Mouse (Mus musculus) hindlimb bud, embryonic 11.5 days (tissue): ENCODE measurements around the gene Fam213a.
"Not testable (repeated sequence)": the region's sequence is repeated elsewhere in the genome, so short reads cannot be mapped to it uniquely, and the experiment has no call there.

ENCODE experiments used
- DNase-seq: peaks from one replicate; pipeline ENCODE4 v3.0.0-alpha.2; 2012; ENCODE audit warnings: low read depth, low spot score; ENCODE audit errors: extremely low spot score

Fam213a gene

DNA sequence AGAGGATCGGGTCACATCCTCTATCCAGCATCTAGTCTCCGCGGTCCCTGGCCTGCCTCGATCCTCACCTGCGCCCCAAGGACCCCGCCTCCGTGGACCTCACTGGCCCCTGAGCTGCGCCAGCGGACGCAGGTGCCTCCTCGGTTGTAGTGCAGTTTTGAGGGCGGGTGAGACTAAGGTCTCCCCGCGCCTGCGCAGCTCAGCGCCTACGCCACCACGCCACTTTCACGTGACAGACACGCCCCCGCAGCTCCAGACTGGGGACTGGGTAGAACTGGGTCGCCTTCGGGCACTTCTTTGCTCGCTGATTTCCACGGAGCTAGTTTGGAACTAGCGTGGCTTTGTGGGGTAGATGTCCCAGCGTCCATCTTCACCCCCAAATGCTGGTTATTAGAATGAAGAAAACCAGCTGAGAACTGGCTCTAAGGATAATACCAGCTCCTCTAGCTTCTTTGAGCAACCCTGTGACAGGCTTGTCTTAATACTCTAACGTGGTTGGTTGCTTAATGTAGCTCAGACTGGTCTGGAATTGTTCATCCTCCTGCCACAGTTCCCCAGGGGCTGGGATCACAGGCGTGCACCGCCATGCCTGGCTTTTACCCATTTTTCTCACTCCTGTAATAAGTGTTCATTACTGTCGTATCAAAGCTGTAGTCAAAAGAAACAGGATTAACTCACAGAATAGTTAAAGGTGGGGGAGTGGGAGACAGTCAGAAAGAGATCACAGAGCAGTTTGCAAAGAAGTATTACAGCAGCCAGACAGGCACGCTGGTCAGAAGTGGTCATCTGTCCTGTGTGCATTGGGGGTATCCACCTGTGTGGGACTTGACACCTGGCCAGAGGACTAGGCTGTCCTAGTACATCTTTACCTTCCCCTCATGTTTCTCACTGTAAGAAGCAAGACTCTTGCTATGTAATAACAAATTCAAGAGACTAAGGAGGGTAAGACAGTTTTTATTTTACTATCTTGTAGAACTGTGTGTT, at the start of gene Fam213a:
Gene Fam213a (minus strand): TSS at position 159 of the 984 bp plus-strand sequence.
- DNase-seq: peak; percentile 61

DNA sequence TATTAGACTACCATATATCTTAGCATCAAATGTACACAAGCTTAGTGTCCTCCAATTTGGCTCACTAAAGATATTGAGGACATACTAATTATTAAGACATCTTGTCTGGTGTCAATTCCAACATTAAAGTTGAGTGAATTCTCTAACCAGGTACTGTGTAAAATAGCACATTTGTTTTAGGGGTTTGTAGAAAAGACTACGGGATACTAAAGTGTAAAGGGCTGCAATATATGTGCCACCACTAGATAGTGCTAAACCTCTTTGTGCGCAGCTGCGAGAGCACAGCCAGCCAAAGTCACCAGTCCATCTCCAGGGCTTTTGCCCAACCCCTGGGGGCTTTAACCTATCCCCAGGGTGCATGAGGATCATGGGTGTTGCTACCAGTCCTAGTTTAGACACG, 39.6 kb upstream of the Fam213a start:
- not testable (repeated sequence) for DNase-seq

DNA sequence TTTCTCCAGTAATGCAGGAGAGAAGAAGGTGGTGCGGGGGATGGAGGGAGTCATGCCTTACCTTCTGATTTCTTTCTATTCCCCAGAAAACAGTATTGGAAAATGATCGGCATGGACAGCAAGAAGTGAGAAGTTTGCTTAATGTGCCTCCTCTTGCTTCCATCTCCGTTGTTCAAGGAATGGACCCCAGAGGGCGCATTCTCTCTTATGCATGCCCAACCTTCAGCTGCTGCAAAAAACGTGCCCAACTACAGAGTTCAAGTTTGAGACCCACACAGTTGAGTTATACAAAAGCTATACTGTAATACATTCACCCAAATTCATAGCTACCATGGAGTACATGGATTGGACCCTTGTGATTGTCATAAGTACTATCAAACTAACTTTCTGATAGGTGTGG, 38.9 kb upstream of the Fam213a start:
- DNase-seq: no peak

DNA sequence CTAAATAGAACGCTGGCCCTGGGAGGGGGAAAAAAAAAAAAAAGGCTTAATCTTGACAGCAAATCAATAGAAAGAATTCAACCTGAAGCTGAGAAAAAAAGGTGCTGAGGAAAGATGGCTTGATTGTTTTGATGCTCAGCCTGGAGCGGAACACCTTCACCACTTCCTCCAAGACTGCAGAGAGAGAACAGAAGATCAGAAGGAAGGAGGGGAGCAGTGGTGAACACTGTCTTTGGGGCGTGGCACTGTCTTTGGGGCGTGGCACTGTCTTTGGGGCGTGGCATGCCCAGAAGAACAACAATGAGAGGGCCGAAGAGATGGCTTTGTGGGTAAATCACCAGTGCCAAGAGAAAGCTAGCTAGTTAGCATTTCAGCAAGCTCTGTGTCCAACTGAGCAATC, 36.9 kb upstream of the Fam213a start:
- DNase-seq: no peak

DNA sequence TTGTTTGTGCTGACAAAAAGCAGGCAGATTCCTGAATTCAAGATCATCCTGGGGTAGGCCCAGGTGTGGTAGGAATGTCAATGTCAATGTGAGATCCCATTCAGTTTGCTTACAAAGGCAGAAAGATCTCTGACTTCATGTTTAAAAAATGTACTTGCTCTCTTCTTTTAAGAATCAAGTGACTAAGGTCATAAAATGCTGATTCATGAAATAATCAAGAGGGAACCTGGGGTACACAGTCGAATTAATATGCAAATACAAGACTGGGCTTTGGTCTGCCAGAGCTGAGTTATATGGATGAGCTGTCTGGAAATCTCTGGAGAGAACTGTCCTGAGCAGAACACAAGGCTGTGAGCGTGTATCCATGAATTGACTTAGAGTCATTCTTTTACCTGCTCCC, 33.8 kb upstream of the Fam213a start:
- no peak for DNase-seq

DNA sequence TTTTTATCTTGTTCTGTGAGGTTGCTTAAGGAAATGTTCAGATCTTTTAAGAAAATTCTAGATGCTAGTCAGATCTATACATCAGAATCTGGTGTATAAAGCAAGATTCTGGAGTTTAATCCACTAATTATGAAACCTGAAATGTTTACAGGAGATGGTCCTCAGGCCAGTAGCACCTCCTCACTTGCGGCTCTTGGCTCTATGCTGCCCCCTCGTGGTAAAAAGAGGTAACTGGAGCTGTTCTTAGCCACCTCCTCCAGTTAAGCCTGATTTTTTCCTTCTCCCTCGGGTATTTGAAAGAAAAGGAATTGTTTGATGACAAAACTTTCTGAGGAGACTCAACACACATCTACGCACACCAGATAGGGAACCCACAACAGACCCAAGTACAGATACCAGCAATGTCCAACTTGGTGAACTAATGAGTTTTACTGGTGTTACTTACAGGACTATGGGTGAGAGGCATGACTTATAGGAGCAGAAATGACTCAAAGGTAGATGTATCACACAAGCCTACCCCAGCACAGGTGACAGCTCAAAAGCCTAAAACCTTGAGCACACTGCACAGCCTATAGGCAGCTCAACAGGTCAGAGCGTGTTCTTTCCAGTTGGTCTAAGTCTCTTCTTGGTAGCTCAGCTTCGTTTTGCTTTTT, 21.7 kb upstream of the Fam213a start:
- DNase-seq: peak; percentile 47

DNA sequence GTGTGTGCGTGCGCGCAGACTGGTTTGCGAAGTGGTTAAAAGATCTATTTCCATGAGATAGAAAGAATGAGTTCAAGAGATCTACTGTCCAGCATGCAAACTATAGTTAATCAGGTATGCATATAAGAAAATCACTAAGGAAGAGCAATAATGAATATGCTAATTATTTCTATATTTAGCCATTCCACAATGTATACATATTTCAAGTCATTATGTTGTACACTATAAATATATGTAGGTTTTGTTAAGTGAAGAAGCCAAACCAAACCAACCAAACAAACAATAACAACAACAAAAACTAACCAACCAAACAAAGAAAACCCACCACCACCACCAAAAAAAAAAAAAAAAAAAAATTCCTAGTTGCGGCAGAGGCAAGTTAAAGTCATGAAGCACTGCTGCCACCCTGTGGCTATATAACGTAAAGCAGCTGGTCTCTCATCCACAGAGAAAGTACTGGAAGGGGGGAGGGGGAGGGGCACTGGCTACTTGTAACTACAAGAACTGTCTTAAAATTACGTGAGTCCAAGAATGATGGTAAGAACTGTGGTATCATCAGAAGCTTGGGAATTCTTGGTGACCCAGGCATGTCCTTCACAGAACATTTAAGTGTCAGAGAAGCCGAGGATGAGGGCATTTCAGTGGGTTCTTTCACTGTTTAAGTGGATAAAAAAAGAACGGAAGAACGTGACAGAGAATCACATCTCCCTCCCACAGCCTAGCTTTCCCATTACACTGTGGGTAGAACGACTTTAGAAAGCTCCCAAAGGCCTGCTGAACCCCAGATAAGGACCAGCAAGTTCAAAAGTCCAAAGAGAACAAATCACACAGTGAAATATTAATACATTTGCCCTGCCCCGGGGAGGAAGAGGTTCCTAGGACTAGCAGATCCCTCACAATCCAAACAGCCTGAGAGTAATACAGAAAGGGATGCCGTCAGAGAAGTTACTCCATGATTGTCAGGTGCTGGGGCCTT, 19.8 kb upstream of the Fam213a start:
- peak; percentile 71 for DNase-seq

DNA sequence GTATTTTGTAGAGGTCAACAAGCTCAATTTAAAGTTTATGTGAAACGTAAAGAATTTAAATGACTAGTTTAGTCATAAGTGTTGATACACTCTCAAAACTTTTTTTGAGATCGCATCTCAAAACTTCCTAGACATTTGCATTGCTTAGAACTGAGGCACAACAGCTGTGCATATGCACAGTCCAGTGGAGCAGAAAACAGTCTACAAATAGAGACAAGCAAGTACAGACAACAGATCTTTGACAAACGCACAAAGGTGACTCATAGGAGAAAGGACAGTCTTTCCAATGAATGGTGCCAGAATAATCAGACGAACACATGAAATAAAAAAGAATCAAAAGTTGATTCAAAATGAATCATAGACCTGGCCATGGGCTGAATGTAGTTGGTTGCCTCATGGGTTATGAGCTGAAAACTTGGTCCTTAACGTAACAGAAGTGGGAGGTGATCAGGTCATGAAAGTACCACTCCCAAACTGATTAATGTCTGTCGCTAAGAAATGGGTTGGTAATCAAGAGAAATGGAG, 17.5 kb upstream of the Fam213a start:
- DNase-seq: no peak

DNA sequence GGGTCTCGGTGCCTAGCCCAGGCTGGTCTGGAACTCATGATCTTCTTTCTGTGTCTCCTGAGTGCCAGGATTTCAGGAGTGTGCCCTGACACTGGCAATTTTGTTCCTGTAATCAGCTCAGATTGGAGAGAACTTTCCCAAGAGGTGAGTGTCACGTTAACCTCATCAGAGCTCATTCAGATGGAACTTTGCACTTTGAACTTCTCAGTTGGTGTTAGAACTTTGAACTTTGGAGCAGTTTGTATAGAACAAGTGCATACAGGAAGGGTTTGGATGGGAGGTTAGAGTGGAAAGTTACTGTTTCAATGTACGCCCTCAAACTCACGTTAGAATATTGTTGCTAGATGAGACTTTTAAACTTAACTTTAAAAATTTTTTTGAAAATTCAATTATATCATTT, 15.7 kb upstream of the Fam213a start:
- DNase-seq: no peak

DNA sequence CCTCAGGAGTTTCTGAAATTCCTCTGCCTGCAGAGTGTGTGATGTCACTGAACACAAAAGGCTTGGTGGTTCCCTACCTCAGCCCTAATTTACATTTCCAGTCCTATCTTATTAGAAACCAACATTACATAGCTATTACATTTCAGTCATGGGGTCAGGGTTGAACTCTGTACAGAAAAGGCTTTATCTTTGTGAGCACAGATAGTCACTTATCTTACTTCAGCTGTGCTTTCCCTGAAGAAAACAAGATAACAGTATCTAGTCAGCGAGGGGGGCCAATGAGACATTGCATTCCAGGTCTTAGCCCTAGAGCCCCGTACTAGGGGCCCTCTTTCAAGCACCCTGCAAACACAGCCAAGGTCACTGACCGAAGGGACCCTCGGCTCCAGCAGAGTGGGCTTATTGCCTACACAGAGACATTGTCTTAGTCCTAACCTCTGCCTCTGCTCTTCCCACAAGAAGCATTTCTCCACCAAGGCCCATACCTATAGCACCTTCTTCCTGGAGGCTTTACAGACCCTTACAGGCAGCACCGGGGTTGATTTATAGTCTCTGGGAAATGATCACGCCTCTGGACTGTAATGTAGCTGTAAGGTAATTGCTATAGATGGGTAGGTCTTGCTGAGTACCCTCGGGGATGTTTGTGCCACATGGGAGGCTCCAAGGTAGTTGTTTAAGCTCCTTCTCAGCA, 12.2 kb upstream of the Fam213a start:
- DNase-seq: no peak

DNA sequence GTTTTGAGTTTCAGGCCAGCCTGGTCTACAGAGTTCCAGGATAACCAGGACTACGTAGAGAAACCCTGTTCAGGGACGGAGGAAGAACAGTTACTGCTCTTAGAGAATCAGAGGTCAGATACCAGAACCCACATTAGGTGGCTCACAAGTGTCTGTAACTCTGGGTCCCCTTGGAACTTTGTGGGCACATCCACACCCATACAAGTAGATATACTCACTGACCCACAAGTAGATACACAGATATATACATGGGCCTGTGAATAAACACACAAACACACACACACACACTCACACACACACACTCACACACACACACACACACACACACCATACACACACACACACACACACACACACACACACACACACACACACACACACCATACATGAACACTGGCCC, 11.5 kb upstream of the Fam213a start:
- DNase-seq: no peak

DNA sequence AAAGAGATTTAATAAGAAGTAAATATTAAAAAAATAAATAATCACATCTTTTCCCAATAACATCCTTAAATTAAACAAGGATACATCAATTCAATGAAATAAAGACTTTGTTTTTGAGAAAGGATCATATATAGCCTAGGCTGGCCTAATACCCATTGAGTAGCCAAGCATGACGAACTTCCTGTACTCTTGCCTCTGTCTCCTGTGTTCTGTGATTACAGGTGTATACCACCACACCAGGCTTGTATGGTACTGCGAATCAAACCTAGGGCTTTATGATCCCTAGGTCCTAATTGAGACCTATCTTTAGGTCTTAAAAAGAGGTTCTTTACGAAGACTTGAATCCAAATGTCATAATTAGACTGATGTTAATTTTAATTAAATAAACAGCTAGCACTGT, 7.7 kb upstream of the Fam213a start:
- DNase-seq: no peak

DNA sequence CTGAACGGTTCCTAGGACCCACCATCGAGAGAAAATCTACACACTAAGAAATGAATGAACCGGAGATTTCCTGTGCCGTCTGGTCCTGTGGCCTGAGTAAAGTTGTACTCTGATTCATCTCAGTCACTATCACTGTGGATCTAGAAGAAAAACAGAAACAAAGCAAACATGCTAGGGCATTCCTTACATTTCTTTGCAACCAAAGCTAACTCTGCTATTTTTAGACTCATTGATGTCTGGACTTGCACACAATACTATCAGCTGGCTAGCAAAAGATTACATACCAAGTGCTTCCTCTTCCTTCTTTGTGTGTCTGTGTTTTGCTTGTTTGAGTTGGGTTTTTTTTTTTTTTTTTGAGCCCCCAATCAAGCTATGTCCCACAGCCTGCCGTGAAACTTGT, 3.9 kb upstream of the Fam213a start:
- no peak for DNase-seq

DNA sequence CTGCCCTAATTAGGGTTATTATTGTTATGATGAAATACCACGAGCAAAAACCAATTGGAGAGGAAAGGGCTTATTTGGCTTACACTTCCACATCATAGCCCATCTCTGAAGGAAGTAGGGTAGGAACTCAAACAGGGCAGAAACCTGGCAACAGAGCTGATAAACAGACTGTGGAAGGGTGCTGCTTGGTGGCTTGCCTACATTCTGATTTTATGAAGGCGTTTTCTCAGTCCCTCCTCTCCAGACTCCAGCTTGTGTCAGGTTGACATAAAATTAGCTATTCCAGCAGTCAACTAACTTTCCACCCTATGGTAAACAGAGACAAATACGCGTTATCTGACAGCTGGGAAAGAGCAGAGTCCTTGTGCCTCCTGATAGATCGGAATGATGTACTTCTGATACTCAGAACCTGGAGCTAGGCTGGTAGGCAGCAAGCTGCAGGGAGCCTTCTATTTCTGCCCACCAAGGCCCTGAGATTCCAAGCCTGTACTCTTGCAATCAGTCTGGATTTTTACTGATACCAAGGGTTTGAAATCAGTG, 1.2 kb upstream of the Fam213a start:
- DNase-seq: no peak

DNA sequence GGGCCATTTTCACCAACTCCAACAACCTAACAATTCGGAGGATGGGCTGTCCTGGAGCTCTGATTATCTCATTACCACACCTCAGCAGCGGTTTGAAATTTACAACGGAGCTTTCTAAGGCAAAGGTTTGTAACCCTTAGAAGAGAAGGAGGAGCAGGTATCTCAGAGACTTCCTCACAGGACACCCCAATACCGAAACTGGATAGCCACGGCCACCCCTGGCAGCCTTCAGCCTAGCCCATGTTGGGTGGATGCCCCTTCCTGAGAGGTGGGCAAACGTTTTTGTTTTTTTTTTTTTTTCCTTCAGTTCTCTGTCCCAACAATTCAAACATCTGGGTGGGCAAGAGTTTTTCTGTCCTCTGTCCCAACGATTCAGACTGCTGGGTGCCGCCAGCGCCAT, 445 bp downstream of the Fam213a start:
- DNase-seq: no peak

DNA sequence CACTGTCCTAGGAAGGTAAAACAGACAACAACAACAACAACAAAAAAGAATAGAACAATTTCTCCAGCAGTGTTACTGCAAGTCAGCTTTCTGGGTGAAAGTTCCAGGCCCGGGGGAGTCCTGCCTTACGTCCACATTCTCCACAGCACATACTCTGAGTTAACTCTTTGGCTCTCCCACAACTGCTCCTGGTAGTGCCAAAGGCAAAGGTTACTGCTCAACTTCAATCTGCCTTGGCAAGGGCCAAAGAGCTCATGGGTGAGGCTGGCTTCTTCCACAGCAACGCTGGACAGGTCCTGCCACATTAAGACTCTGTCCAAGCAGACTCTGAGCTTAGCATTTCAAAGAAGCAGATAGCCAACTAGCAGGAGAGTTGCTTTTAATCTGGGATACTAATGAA, 1.7 kb downstream of the Fam213a start:
- no peak for DNase-seq

DNA sequence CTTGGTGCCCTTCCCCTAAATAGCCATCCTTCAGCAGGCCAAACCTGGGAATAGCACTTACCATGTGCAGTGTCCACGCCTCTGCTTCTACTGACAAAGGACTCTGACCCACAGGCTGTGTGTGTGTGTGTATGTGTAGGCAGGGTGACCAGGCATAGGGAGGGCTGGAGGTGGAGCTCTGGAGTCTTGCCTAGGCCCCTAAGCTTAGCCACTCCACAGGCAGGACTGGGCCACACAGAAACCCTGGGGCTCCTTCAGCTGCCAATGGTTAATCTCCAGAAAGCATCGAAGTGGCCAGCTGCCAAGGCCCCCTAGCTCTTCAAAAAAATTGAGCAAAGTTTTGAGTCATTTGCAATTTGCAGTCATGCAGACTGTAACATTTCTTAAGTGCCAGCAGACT, 5.5 kb downstream of the Fam213a start:
- no peak for DNase-seq

DNA sequence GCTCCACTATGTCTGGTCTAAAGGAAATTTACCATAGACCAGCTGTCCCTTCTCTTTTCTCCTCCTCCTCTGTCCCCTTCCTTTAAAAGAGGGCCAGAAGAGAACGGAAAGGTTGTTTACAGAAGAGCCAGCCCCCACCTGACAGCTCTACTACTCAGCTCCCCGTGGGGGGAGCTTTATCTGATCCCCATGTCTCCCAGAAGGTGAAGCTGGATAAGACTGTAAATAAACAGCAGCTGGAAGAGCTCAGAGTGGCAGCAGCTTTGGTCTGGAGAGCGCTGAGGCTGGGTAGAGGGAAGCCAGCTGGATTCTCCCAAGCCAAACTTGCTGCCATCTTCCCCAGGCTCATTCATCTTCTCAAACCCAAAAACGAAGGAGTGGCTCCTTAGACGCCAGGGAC, 5.9 kb downstream of the Fam213a start:
- no peak for DNase-seq

DNA sequence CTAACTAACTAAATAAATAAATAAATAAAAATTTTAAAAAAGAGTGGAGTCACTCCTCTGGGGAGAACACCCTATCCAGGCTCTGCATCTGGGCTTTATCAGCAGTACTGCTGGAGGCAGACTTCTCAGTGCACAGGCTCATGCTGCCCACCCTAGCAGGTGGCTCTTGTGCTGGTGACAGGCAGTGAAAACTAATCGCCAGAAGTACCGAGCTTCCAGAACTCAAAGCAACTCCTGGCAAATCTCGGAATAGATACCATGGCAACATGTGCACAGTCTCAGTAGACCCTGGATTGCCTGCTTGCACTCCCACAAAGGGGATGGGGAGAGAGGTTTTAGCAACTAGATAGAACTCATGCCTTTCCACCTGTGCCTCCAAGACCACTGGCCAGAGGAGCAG, 6.7 kb downstream of the Fam213a start:
- no peak for DNase-seq

DNA sequence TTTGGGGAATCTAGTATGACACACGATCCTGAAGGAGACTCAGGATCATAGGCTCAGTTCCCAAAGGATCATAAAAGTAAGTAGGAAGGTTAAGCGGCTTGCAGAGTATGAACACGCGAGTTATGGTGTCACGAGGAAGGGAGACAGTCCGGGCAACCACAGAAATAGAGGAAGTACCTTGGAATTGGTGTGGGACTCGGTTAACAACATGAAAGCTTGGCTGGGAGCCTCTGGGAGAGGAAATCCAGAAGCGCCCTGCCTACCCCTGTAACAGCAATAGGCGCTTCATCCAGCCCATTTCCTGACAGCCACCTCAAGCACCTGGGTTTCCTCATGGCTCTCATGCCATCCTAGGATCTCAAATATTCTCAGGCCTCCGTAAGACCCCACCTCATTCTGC, 7.3 kb downstream of the Fam213a start:
- no peak for DNase-seq
